Mouse (Mus musculus) cerebellum, adult 11-12 months (tissue): Measurements from ENCODE around the gene Lrrc7.

Source experiments
- DNase-seq: peaks from one replicate; pipeline ENCODE4 v3.0.0; 2022

The Lrrc7 gene

DNA sequence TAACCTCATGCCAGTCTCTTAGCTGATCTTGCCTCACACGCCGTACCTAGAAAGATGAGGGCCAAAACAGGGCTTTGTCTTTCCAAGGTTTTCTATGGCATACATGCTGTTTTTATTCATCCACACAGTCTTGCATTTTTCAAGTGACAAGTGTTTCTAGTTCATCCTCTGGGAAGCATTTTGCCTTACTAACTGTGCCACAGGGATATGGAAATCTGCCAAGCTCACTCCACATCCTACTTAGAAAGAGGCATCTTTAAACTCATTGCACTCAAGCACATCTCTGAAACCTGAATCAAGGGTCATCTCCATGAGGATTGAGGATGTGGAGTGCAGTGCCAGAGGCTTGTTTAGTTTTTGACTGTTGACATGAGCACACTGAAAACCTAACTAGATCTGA lies 199.9 kb downstream of the Lrrc7 start:
- no peak for DNase-seq

DNA sequence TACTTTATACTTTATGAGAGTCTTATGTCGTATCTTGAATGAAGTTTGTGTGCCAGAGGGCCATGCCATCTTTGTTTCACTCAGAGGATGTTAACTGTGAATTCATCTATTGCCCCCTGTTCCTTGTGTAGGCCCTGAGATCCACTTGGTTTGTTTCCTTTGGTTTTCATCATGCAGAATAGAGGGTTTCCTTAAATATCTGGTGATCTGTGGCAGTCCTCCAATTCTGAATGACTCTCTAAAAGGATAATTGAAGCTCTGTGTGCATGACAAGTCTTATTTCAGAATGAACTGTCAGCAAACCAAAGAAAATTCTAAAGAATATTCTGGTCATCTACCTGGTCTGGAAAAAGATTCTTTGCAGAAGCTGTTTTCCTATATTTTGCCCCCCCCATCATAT lies 205.3 kb downstream of the Lrrc7 start:
- DNase-seq, result no peak

DNA sequence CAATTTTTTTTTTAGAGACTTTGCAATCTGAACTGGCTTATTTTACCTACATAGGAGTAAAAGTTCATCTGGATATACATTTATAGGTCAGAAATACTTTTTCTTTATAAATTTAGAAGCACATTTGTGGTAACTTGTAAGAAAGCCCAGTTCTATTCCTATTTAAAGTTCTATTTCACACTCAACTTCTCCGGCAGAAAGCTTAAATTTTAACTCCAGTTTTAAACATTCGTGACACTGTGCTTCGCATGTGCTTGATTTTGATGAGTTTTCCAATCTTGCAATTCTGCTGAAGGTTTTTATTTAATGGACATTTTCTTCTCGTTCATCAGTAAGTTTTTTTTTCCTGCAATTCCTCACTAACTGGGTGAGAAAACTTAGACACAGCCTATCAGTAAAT lies 205.8 kb downstream of the Lrrc7 start:
- DNase-seq, result no peak

DNA sequence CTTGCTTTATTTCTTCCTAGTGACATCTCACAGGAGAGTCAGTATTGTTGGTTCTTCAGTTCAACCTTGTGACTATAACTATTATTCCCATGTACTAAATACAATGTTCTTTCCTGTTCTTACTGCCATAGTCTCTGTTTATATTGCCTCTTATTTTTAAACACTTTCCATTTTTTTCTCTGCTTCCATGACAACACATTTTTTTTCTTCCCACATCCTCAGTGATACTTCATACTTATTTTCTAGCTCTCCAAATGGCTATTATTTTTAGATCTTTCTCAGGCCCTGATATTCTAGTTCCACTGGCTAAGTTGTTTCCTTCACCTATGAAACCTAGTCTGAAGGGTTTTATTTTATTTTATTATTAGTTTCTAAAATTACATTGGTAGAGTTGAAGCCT lies 221.2 kb downstream of the Lrrc7 start:
- no peak for DNase-seq

DNA sequence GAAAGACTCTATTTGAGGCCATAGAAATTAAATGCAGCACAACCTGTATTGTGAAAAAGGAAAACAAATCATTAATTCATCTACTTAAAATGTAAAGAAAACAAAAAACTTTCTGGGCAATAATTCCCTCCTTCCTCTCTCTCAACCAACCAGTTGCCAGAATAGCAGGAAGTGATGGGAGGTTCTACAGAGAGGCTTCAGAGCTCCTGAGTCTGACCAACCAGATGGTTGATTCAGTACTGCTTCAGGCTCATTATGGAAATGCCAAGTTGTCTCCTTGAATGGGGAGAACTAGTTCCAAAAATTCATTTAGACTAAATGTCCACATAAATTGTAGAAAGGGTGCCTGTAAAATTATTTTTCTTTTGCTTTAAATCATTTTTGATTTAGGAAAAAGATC lies 231.9 kb downstream of the Lrrc7 start:
- DNase-seq, result no peak

DNA sequence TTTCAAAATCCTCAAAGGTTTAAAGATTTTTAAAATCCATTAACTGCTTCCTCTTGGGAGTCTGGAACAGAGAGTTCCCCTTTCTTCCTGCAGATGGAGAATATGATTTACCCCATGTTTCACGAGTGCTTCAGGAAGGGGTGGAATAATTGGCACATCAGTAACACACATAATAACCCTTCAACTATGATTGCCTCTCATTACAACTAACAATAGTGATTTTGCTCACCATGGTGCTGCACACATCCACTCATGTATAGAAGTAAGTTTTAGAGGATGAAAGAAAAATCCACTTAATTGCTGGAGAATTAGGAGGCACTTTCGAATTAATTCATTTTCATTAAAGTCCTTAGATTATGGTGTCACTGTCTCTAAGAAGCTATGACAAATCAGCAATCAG lies 251.6 kb downstream of the Lrrc7 start:
- DNase-seq, result no peak

DNA sequence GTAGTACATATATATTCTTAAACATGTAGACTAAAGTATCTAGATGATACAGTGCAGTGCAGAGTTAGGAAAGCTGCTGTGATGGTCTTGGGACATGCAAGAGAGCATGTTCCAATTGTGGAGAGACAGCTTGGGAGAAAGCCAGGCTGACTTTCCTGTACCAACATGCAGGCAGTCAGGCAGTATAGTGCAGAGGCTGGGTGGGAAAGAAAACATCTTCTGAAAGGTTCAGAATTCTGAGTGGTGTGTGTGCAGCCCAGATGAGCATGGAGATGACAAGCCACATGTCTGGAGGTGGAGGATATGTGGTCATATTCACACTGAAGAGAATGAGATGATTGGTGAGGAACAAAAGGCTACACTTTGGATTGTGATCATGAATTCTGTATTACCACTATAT lies 254.6 kb downstream of the Lrrc7 start:
- DNase-seq, result no peak

DNA sequence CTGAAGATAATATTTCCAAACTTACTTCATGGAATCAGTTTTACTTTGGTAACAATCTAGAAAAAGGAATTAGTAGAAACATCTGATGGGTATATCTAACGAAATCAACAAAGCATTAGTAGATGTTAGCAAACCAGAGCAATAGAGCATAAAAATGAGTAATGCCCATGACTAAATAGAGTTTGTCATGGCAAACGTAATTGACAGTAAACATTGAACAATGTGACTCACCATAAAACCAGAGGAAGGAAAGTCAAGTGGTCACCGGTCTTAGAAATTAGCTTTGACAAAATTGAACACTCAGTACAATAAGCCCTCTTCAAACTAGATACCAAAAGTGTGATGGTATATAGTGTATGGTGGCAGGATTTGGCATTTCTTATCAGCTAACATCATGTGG lies 263.3 kb downstream of the Lrrc7 start:
- DNase-seq, result no peak

DNA sequence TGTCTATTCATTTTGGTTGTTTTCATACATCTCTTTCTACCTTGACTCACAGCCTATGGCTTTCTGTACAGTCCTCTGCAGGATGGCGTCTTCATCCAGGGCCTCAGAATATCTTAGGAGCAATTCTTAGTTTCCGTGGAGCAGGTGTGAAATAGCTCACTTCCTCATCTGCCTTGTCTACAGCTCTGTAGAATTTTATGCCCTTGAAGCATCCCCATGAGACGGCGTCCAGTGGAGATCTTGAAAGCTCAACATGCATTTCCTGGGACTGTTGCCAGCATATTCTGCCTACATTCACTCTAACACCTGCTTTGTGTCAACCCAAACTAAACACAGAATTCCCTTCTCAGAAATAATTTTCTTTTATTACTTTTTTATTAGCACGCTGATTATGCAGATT lies 267.0 kb downstream of the Lrrc7 start:
- DNase-seq, result no peak

DNA sequence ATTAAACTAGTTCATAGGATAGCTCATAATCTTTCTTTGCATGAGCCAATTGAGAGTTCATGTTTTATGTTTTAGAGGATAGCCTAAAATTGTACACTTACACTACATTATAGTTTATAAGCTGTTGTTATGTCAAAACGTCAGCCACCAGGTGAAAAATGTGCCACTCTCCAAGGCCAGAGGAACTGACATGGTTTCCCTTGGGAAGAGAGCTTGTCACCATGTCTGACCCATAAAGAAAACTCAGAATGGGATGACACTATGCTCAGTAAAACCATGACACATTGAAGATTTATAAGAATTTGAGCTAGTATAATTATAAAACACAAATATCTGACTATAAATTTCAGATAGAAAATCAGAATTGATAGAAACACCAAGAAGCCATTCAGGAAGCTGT lies 277.6 kb downstream of the Lrrc7 start:
- no peak for DNase-seq

DNA sequence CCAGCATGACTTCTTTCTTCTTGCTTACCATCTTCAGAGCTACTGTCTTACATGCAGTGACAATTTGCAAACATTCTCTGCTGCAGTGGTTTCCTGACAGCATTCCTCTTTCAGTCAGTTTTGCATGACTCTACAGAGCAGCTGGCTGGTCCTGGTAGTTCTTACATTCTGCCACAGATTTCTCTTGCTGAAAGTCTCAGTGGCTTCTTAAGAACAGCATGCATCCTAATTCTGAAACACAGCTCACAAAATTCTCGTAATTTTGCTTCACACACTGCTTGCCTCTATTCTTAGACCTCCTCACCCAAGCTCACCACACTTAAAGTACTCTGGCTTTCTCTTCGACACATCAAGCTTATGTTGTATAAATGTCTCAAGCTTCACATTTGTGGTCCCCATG lies 283.4 kb downstream of the Lrrc7 start:
- DNase-seq, result no peak

DNA sequence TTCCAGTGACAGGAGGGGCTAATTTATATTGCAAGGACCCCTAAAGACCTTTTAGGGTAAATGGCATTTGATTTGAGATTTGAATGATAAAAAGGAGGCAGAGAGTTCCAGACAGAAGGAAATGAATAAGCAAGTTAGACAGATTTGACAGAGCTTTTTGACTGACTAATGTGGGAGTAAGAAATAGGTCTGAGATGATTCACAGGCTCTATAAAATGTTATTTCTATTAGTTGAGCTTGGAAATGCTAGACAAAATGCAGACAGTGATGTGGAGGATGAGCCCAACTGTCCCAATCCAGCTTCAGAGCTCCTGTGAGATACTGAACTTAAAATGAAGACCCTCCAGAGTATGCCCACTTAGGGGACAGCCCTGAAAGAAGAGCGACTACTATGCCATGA lies 289.3 kb downstream of the Lrrc7 start:
- DNase-seq, result no peak

DNA sequence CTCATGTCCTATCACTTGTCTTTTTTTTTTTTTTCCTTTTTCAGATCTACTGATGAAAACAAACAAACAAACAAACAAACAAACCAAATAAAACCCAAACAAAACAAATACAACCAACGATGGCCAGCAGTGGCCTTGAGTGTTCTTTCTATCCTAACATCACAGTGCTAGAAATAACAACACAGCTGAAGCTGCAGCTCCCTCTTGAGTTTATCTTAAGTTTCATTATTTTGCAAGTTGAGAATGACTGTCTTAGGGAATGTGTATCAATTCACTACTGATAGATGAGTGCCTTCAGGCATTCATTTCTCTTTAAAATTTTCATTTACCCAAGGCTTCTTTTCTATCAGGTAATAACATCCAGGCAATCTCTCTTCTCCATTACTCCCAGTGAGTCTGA lies 291.1 kb downstream of the Lrrc7 start:
- no peak for DNase-seq

DNA sequence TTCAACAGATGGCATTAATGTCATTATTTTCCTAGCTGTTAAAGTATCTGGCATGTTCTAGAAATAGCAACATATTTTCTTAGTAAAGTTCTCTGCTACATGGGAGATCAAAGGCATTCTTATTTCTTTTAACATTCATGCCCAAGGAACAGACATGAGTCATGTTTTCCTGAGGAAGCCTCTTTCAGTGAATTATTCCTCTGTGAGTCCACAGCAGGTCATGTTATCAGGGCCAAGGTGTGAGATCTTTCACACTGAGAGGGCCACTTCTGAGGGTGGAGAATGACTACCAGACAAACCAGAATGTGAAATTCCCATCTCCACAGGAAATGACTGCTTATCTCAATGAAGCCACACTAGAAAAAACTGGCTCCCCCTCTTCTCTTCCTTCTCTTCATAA lies 309.4 kb downstream of the Lrrc7 start:
- DNase-seq, result no peak

DNA sequence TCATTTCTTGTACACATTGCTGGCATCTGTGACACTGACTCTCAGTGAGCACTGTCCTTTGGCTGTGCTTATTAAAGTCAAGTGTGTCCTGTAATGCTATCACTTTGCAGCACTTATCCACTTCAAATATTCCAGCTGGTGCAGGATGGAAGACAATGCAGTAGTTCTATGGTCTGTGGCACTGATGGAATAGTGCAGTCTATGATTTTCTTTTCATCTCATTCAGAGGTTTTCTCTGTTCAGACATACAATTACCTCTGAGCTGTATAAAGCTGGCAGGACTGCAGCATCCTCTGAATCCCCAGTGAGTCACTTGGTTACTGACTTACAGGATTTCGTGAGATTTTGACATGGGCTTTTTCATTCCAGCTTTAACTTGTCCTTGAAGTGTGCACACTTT lies 314.3 kb downstream of the Lrrc7 start:
- DNase-seq, result no peak

DNA sequence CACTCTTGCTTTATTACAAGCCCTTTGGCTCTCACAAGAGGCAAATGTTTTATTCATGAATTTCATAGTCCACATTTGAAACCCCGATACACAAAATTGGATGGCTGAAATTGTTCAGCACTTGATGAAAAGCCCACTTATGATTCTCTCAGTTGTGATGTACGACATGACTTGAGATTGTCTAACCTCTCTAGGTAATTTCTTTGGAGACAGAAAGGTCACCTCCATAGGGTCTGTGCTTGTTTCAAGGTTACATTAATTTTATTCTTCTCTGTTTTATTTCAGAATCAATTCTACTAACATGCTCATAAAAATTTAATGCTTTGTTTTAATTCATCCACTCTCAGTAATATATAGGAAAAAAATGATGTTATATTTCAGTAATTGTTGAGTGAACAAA lies 351.4 kb downstream of the Lrrc7 start:
- DNase-seq, result no peak

DNA sequence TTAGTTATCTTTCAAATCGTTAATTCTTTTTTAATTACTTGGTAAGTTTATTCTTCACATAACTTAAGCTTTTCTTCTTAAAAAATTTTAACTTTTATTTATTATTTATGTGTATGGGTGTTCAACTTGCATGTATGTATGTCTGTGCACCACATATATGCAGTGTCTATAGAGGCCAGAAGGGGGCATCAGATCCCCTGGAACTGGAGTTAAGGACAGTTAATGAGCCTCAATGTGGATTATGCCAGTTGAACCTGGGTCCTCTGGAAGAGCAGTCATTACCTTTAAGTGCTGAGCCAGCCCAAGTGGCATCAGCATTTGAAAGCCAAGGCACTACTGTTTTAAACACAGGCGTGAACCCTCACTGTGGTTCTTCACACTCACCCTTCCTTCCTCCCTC lies 352.0 kb downstream of the Lrrc7 start:
- DNase-seq, result no peak

DNA sequence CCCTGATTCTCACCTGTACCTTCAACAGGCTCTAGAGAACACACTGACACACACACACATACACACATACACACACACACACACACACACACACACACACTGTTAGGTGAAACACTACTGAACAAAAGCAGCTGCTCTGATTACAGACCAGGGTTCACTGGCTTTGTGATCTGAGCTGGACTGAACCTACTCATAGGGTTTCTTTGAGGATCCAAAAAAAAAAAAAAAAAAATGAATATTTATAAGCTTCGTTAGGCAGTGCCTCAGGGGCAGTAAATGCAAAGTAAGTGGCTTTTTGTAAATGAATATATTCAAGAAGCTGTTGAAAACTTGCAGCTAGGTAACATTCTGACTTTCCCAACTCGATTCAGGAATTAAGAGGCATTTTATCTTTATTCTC lies 354.2 kb downstream of the Lrrc7 start:
- no peak for DNase-seq

DNA sequence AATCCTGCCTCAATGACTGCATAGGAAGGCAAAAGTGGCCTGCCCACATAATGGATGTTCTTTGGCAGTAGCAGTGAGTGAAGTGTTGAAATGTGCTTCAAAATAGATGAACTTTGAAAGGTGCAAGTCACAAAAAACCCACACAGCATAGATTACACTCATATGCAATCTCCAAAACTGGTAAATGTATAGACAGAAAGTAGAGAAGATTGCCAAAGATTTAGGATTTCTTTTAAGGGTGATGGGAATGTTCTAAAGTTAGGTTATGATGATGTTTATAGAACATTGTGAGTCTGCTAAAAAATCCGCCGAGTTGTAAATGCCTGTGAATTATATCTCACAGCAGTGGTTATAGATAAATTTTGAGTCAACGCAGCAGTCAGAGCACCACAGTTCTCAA lies 359.2 kb downstream of the Lrrc7 start:
- DNase-seq, result no peak

DNA sequence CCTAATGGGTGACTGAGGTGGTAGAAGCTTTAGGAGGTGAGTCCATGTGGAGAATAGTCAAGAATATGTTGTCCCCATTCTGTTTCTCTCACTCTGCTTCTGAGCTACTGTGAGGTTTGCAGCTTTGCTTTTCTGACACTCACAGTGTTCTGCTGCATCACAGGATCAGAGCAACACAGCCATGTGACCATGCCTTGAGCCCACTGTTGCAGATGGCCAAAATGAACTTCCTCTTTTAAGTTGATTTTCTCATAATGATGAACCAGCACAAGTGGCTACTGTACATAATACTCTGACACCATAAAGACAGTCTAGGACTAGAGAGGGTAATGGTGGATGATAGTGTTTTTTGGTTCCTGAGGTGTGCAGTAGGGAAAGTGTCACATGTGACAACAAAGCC lies 366.6 kb downstream of the Lrrc7 start:
- DNase-seq, result no peak

DNA sequence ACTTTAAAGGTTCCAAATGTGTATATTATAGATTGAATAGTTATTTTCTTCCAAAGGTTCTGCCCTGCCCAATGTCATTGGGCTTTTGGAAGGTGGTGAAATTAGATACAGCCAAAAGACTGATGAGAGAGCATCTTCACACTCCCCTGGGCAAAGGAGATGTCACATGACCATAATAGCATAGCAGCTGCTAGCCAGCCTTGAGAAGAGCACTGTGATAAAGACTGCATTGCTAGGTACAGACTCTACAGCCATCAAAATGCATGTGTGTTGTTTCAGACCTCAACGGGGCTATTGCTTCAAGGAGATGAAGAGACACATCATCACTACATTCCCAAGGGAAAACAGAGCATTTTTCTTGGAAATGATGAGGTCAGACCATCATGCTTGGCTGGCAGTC lies 368.8 kb downstream of the Lrrc7 start:
- DNase-seq, result no peak

DNA sequence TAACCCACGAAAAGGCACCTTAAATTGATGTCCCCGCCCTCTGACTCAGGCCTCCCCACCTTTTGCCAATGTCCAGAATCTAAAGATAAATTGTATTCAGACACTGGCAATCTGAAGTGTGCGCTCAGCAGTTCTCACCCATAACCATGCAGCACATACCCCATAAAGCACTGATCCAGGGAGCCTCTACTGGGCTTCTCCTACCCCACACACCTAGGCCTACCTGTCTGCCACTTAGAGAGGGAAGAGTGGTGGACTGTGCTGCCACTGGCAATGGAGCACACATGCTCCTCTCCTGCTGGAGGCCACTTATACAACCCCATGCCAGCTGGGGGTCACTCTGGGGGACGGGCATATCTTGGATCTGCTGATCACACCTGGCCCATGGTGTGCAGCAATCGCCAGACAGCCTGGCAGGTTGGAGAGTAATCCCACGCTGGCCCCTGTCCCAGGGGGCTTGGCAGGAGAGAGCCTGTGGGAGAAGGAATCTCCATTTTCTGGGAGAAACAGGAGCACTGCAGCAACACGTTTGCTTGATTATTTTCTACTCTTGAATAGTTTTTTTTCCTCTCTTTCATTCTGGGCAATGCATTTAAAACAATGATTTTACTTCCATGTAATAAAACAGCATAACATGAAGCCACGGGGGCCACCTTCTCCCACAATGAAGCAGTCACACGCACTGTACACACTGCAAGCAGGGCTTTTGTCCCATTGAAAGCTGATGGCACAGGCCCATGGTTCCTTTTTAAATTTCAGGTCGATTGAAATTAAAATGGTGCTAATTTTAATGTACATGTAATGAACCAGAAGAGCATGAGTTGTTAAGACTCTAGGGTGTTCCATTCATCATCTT lies 386.9 kb downstream of the Lrrc7 start:
- no peak for DNase-seq

DNA sequence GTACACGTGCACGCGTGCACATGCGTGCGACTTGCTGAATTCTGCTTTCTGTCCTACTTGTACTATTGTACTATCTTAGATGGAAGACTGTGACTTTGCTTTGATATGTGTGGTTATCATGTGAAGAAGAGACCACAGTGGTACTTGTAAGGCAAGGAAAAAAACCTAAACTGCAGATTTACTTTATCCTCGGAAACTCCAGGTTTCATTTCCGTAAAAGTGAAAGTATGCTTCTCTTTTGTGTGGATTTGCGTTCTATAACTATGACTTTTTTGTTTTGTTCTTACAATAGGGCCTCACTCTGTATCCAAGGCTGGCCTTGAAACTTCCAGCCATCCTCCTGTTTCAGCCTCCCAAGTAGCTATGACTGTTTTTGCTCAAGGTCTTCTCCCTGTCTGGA lies 392.8 kb downstream of the Lrrc7 start:
- no peak for DNase-seq

DNA sequence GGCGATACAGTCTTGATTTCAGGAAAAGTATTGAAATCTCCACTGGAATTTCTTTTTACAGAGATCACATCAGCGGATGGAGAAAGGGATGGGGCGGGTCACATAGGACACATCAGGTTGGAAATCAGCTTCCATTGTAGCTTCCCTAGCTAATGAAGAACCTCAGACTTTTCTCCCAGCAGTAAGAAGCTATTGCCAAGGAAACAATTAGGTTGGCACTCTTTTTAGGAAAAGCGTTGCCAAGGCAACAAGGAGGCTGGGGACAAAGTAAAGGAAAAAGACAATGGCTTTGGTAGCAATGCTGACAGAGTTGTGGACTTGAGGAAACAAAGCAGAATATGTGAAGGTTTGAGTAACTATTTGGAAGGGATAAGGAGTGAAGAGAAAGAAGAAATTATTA lies 393.6 kb downstream of the Lrrc7 start:
- no peak for DNase-seq

DNA sequence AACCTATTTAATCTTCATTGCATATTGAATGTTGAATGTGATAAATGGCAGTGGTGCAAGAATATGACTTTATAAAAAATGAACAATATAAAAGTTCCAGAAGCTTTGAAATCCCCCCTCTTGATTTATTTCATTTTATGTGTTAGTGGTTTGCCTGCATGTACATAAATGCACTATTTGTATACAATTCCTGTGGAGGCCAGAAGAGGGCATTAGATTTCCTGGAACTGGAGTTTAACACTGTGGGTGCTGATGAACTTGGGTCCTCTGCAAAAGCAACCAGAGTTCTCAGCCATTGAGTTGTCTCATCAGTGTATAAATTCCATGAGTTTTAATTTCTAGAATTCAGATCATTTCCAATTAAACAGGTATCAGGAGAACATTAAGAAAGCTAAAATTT lies 397.0 kb downstream of the Lrrc7 start:
- no peak for DNase-seq

DNA sequence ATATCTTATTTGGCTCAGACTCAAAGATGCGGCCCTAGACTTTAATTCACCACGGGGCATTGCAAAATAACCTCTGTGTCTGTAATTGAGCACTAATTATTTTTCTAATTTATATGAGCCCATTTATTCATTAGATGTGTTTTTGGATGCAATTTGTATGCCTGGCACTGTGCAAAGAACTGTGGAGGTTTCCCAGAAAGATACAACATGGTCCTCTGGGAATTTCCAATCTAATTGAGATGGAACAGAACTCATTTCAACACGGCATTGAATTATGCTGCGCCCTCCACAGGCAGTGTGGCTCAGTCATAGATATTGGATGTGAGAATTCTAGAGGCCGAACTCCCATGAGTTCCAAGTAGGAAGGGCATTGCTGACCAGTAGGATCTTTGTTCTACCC lies 397.6 kb downstream of the Lrrc7 start:
- no peak for DNase-seq
